Mouse (Mus musculus) central nervous system, embryonic 18 days (tissue): ENCODE data around the gene Wfs1. TPM values are rescaled to one million over a fixed set of nuclear protein-coding genes. Genes with fewer than 3 reads are reported as not detected.

Experiments used
- polyA plus RNA-seq: library from polyadenylated mRNA; depleted of rRNA; stranded (reverse); fragments of >200 nt; gene quantifications from 2 replicates; pipeline ENCODE4 v1.2.3, GENCODE M21; 2012; rRNA removed

The Wfs1 gene
- polyA plus RNA-seq: 6.4 and 9.6 TPM in 2 replicates

GRCm38 (mm10) chr5:36988781-36989624 lies at the start of gene Wfs1:
Gene Wfs1 (minus strand): TSS chr5:36989205.

Other genes with a start within 250 kb of the Wfs1 start
- gene Bloc1s4, start 240.6 kb downstream of the Wfs1 start, polyA plus RNA-seq: 28.7 and 31.9 TPM in 2 replicates
- gene Mrfap1, start 192.4 kb downstream of the Wfs1 start, polyA plus RNA-seq: 197 and 202 TPM in 2 replicates
- 10.7 and 12.1 TPM in 2 replicates for gene Man2b2, start 158.6 kb downstream of the Wfs1 start, polyA plus RNA-seq
- gene Ppp2r2c, start 120.7 kb downstream of the Wfs1 start, polyA plus RNA-seq: 132 and 135 TPM in 2 replicates
- gene Gm1043, start 96.2 kb upstream of the Wfs1 start, polyA plus RNA-seq: 16.5 and 17.5 TPM in 2 replicates